Mouse (Mus musculus): Measurements from ENCODE around the gene Gm19935.

DNA sequence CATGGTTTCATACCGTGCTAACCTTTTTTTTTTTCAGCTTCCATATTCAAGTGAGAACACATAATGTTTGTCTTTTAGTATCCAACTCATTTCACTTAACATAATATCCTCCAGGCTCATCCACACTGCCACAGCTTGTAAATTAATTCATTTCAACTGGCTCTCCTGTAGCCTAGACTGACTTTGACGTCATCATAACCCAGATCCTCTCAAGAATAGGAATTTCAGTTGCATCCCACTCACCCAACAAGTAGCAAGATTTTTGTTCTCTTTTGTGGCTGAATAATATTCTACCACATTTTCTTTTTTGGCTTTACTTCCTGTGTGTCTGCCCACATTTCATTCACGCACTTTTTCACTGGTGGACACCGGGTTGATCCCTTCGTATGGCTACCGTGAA is 20.2 kb upstream of the Gm19935 start:
- TF ChIP-seq POLR2A (IDR thresholded peaks at IDR 0.05; ENCODE audit: borderline replicate concordance, extremely low read depth, low read depth, low read length) (no peak), CTCF (IDR thresholded peaks at IDR 0.05; ENCODE audit: insufficient read depth, low read length) (no peak)
